Mouse (Mus musculus): ENCODE results near the gene Prpf18. TPM values are rescaled to one million over a fixed set of nuclear protein-coding genes. Genes with fewer than 3 reads are reported as not detected.
A peak's percentile ranks its signal among the peaks of the same experiment; 100 is the strongest.
"Not testable (repeated sequence)": the region's sequence is repeated elsewhere in the genome, so short reads cannot be mapped to it uniquely, and the experiment has no call there.

Gene Prpf18
- total RNA-seq (2021) = 10 to 100 TPM; 42.7 to 51.7 TPM
- long read RNA-seq, experiment 1, transcript Prpf18-201 (10 exons, 3,522 nt) = major isoform, 40 of 47 reads
- long read RNA-seq, experiment 1, partial matches to known transcripts = 1 of 47 reads
- long read RNA-seq, experiment 1, other reads (novel, unspliced or antisense) = 6 of 47 reads
- long read RNA-seq, experiment 2, transcript Prpf18-201 (10 exons, 3,522 nt) = major isoform, 7 of 12 reads
- long read RNA-seq, experiment 2, partial matches to known transcripts = 1 of 12 reads
- long read RNA-seq, experiment 2, other reads (novel, unspliced or antisense) = 4 of 12 reads

DNA sequence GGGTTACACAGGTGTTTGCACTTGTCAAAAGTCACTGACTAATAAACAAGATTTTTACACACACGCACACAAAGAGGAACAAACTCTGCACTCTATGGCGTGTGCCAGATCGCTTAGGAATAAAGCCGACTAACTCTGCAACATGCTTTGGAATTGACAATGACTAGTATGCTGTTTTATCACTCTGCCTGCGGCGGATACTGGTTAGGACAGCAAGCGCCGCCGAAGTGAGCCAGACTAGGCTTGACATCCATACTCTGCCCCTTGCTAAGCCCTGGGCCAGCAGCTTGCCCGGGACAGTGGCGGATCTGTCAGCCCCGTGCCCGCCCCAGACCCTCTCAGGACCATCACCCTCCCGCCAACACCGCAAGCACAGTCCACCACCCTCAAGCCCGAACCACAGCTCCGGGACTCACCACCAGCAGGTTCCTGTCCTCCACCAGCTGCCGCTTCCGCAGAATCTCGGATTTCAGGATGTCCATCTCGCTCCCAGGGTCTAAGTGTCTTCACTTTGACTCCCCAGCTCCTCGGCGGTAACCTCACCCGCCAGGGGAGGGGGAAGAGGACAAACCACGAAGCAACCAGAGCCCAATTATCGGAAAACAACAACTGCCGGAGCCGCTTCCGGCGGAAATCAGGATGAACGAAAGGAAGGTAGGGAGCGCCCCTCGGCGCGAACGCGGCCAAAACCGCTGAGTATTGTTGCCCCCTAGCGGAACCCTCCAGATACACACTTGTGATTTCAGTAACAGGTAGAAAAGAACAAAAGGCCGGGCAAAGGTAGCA is at the start of gene Prpf18:
Gene Prpf18 (minus strand): TSS at position 614 of the 786 bp plus-strand sequence.
- peak; percentile 90 to 93 for DNase-seq

- DNase-seq = no peak
Measured at GRCm38 (mm10) chr2:4679886-4680285, 28.0 kb upstream of the Prpf18 start.

DNA sequence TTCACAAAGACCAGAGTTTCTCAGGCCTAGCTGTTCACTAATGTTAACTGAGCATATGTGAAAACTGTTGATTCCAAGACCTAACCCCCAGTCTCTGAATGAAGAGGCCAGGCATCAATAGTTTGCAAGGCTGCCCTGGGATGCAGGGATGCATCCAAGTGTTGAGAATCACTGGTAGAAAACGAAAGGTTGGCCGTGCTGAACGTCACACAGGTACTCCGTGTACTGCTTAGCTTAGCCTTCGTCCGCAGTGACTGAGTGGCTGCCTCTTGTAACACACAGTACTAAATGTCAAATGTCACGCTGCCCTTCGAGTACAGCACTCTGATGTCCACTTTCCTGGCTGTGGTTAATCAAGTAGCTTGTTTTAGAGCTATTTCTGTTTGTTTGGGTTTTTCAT is 19.7 kb upstream of the Prpf18 start:
- DNase-seq = peak; percentile 28 to 39

DNA sequence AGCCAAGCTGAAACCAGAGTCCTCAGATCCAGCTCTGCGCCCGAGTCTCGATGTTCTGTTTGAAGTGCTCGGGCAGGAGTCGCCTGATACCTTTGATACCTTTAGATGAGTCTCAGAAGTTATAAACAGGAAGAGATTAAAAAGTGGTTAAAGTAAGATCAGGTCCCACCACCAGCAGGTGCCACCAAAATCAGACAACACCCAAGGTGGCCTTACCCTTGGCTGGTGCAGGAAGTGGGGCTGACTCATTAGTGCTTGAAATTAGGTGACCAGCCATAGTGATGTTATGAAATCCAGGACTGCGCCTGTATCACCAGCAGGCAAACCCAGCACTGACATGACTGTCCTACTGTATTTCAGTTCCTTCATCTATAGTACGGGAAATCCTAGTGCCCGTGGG is 17.8 kb upstream of the Prpf18 start:
- DNase-seq = no peak

GRCm38 (mm10) chr2:4668626-4669025 is 16.7 kb upstream of the Prpf18 start:
- peak; percentile 38 to 45 for DNase-seq

GRCm38 (mm10) chr2:4660677-4661076 is 8.8 kb upstream of the Prpf18 start:
- DNase-seq = peak; percentile 36 to 56

GRCm38 (mm10) chr2:4649646-4650045 is 2.3 kb downstream of the Prpf18 start:
- DNase-seq = no peak

DNA sequence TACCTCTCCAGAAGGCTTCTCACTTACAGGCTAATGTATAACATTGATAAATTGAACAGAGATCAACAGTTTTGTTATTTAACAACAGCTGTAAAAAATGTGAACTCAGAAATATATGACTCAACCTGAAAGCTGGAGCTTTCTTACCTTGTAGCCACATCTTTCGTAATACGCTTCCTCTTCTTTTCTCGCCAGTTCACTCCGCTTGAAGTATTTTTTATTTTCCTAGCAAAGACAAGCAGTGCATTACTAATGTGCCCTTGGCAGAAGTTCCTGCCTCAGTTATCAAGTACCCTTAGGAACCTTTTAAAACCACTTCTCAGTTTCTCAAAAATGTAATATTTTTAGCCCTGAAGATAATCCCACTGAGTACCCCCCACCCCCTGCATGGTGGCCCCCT is 3.8 kb downstream of the Prpf18 start:
- no peak for DNase-seq

GRCm38 (mm10) chr2:4645066-4645465 is 6.8 kb downstream of the Prpf18 start:
- no peak for DNase-seq

DNA sequence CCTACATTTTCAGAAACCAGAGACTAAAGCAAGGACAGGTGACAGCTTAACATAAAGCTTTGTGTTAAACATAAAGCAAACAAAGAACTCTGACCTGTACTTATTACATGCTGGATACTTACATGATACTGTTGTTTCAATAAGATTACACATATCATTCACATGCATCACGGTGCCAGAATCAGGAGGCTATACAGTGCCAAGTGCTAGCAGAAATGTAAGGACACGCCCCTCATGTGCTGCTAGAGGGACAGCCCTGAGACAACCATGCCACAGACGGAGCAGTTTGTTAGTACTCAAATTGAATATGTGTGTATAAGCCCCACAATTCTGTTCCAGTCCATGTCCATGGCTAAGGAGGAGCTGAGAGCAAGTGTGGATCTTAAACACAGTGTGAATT is 13.7 kb downstream of the Prpf18 start:
- DNase-seq = no peak

DNA sequence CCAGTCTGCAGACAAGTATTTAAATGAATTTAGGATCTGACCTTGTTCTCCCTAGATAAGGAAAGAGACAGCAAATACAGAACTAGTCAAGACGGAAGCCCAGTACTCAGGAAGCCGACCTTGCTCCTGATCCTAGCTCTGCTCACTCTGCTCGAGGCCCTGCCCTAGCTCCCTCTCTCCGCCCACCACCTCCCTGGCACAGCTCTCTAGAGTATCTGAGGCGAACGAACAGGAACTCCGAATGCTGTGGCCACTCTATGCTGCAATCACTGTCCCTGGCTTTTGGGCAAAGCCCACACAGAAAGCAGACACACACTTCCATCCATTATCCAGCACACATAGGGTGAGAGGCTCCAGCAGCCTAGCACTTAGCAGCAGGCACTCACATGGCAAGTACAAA is 15.3 kb downstream of the Prpf18 start:
- DNase-seq = peak; percentile 65 to 67

DNA sequence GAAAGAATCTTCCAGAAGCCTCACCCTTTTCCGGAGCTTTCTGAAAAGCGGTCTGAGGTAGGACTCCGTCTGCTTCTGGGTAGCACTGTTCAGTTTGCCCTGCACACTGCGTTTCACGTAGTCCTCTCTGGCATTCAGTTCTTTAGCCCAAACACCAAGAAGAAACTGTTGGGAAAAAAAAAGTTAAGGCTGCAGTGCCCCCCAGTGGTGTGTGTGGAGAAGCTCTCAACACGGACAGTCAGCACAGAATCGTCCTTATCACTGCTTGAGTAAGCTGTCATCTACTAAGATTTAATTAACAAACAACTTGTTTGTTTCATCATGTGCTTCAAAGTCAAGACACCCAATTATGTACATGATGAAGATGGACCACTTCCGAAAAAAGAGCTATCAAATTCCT is 16.1 kb downstream of the Prpf18 start:
- DNase-seq = no peak

- no peak for DNase-seq
Measured at GRCm38 (mm10) chr2:4630197-4630835, 21.6 kb downstream of the Prpf18 start.

GRCm38 (mm10) chr2:4629470-4629869 is 22.4 kb downstream of the Prpf18 start:
- no peak for DNase-seq

GRCm38 (mm10) chr2:4628920-4629319 is 23.0 kb downstream of the Prpf18 start:
- no peak for DNase-seq

GRCm38 (mm10) chr2:4626911-4627310 is 25.0 kb downstream of the Prpf18 start:
- no peak for DNase-seq

- no peak for DNase-seq
Measured at GRCm38 (mm10) chr2:4621471-4621985, 30.4 kb downstream of the Prpf18 start.

- DNase-seq = no peak
Measured at GRCm38 (mm10) chr2:4620640-4621401, 31.1 kb downstream of the Prpf18 start.

DNA sequence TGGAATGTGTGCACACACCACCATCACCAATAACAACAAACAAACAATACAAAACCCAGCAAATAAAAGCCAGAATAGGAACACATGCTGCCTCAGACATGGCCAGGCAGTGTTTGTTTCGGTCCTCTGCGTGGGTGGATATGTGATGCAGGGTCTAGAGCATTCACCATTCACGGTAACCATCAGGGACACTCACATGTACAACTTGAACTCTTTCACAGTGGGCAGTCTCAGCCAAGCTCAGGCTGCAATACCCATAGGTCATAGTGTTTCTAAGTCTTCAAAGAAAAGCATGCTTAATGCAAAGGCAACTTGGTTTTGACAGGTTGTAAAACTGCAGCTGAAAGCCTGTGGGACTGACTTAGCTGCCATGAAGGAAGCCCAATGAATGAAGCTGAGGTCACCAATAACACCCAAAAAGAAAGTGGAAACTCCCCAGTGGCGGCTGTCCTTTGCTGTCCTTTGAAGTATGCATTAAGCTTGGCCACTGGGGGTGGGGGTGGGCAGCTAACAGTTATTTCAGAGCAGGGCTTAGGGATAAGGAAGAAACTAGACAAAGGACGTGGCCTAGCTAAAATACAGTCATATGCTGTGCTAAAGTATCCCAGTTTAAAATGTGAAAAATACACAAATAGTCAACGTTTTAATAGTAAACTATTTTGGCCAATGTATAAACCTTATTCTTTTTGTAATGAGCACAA is 31.9 kb downstream of the Prpf18 start:
- no peak for DNase-seq

DNA sequence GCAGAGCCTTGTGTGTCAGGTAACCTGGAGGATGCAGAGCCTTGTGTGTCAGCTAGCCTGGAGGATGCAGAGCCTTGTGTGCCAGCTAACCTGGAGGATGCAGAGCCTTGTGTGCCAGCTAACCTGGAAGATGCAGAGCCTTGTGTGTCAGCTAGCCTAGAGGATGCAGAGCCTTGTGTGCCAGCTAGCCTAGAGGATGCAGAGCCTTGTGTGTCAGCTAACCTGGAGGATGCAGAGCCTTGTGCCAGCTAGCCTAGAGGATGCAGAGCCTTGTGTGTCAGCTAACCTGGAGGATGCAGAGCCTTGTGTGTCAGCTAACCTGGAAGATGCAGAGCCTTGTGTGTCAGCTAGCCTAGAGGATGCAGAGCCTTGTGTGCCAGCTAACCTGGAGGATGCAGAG is 32.8 kb downstream of the Prpf18 start:
- DNase-seq = not testable (repeated sequence)

DNA sequence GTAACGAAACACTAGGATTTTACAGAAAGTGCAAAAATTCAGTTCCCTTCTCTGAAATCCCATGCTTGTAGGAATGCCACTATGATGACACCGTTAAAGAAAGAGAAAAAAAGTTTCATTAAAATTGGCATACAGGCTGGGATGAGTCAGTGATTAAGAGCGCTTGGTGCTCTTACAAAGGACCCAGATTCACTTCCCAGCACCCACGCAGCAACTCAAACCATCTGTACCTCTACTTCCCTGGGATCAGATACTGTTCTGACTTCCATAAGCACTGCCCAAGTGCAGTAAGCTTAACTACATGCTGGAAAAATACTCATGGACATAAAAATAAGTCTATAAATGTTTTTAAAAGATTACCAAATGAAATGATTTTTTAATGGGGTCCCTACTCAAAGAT is 34.9 kb downstream of the Prpf18 start:
- DNase-seq = no peak

Data from adrenal gland, postnatal 36 days (tissue).